Mouse (Mus musculus): ENCODE results near the gene Fads3. TPM values are rescaled to one million over a fixed set of nuclear protein-coding genes. Genes with fewer than 3 reads are reported as not detected.

Gene Fads3
- polyA plus RNA-seq, 1 experiment from 2014 or later = 79.6 TPM

DNA sequence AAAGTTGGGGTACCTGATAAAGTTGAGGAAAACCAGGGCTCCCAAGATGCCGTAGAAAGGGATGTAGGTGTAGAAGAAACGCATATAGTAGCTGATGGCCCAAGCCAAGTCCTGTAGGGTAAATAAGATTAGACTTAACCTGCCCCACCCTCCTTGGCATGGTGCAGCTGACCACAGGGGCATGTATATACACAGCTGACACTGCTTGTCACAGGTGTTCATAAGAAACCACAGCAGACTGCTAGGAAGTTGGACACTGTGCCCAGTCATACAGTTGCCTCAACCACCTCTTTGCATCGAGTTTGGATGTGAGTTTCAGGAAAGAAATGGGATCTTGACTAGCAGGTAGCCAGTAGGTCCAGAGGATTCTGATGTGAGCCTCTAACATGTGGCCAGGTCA lies 25.1 kb downstream of the Fads3 start:
- no peak for DNase-seq (ENCODE audit: low spot score)
- Histone ChIP-seq H3K9ac (replicated peaks; ENCODE audit: low read depth) (no peak overlapping the region), H3K4me1 (ENCODE audit: insufficient read depth, low read depth, low read length) (peaks cover 11% of the 10 kb centered on the region), H3K36me3 (ENCODE audit: insufficient read depth, low read length) (no peaks in the 10 kb centered on the region), H3K27me3 (replicated peaks; ENCODE audit: insufficient read depth, low read length) (no peaks in the 10 kb centered on the region), H3K4me3 (ENCODE audit: low read depth, low read length) (no peak overlapping the region), H3K9me3 (ENCODE audit: low read length) (no peaks in the 10 kb centered on the region), H3K4me2 (replicated peaks; ENCODE audit: low read depth, low read length) (no peak overlapping the region), H3K27ac (ENCODE audit: low read length) (no peak overlapping the region)
- WGBS = 93% methylated on average over 3 of the region's 3 CpGs
- no peak for ATAC-seq
- TF ChIP-seq CTCF (IDR thresholded peaks at IDR 0.05) (no peak), EP300 (IDR thresholded peaks at IDR 0.05) (no peak)

DNA sequence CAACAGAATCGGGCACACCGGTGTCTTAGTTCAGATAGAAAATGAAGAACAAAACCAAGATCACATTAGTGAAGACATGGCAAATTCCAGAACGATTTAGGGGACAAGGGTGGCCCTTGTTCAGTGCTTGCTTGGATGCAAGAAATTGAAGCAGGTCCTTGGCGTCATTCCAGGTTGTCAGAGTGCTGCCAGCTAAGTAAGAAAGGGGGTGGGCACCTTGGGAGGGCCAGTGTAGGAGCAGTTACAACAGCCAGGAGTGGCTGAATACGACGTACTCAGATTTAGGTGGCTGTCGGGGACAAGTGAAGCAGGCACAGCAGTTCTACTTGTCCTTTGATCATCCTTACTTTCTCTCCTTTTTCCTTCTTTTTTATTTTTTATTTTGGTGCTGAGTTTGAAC lies 26.3 kb downstream of the Fads3 start:
- 60% methylated on average over 7 of the region's 7 CpGs for WGBS
- H3K4me3 ChIP-seq (ENCODE audit: low read depth, low read length) = no peak overlapping the region
- H3K9ac ChIP-seq (replicated peaks; ENCODE audit: low read depth) = no peak overlapping the region
- H3K27ac ChIP-seq (ENCODE audit: low read length) = no peak overlapping the region
- ATAC-seq = no peak
- H3K36me3 ChIP-seq (ENCODE audit: insufficient read depth, low read length) = no peaks in the 10 kb centered on the region
- TF ChIP-seq CTCF (IDR thresholded peaks at IDR 0.05) (no peak), EP300 (IDR thresholded peaks at IDR 0.05) (no peak)
- H3K9me3 ChIP-seq (ENCODE audit: low read length) = no peaks in the 10 kb centered on the region
- H3K4me2 ChIP-seq (replicated peaks; ENCODE audit: low read depth, low read length) = no peak overlapping the region
- DNase-seq (ENCODE audit: low spot score) = peak; percentile 52
- H3K27me3 ChIP-seq (replicated peaks; ENCODE audit: insufficient read depth, low read length) = no peaks in the 10 kb centered on the region
- H3K4me1 ChIP-seq (ENCODE audit: insufficient read depth, low read depth, low read length) = peaks cover 11% of the 10 kb centered on the region

DNA sequence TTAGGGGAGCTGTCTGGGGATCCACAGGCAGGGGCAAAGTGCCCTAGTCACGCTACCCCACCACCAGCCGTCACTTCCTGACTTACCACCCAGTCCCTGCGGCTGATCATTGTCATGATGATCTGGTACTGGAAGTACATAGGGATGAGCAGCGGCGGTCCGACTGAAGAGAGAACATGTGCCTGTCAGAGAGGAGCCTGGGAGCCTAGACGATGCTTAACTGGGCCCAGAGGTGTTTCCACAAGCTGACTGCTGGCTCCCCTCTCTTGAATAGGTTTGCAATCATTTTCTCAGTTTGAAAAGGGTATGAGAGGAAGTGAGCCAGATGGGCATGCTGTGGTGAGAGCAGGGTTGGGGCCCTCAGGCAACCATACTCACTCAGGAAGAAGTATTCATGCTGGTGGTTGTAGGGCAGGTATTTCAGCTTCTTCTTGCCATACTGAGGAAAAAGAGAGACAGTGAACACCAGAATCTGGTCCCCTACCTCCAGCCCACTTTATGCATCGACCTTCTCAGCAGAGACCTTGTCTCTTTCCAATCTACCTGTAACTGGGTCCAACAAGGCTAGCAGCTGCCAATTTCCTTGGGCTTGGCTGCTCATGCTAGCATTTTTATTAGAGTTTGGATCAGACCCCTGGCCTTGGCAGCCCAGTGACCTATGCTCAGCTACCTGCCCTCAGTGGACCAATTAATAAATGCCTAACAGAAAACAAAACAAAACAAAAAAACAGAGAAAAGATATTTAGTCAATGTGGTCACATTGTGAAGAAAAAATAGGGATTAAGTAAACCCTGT lies 29.0 kb downstream of the Fads3 start:
- no peak for TF ChIP-seq EP300 (IDR thresholded peaks at IDR 0.05)
- no peak for TF ChIP-seq CTCF (IDR thresholded peaks at IDR 0.05)
- H3K4me1 ChIP-seq (ENCODE audit: insufficient read depth, low read depth, low read length) = no peaks in the 10 kb centered on the region
- no peak for DNase-seq (ENCODE audit: low spot score)
- no peaks in the 10 kb centered on the region for H3K36me3 ChIP-seq (ENCODE audit: insufficient read depth, low read length)
- WGBS = 92% methylated on average over 8 of the region's 8 CpGs
- no peak overlapping the region for H3K9ac ChIP-seq (replicated peaks; ENCODE audit: low read depth)
- no peak overlapping the region for H3K27ac ChIP-seq (ENCODE audit: low read length)
- H3K27me3 ChIP-seq (replicated peaks; ENCODE audit: insufficient read depth, low read length) = no peaks in the 10 kb centered on the region
- no peaks in the 10 kb centered on the region for H3K9me3 ChIP-seq (ENCODE audit: low read length)
- H3K4me2 ChIP-seq (replicated peaks; ENCODE audit: low read depth, low read length) = no peak overlapping the region
- no peak overlapping the region for H3K4me3 ChIP-seq (ENCODE audit: low read depth, low read length)
- no peak for ATAC-seq

DNA sequence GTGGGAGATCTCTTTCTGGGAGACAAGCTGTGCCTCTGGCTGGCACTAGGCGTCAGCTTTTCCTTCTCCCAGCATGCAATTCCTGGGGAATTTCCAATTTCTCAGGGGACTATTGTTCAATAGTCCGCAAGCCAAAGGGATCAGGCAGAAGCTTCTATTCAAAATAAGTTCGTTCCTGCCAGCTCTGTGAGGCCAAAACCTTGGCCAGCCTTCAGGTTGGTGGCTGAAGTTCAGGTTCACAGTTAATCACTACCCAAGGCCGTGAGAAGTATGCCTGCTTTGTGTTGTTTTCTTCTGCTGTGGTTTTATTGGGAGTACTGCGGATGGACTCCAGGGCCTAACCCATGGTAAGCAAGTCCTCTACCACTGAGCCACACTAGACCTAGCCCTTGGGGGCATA lies 29.8 kb downstream of the Fads3 start:
- Histone ChIP-seq H3K36me3 (ENCODE audit: insufficient read depth, low read length) (0 out of 2 replicates have a peak, but pooled peaks cover 3% of the 10 kb centered on the region), H3K4me1 (ENCODE audit: insufficient read depth, low read depth, low read length) (no peaks in the 10 kb centered on the region), H3K4me3 (ENCODE audit: low read depth, low read length) (no peak overlapping the region), H3K27ac (ENCODE audit: low read length) (no peak overlapping the region), H3K9me3 (ENCODE audit: low read length) (no peaks in the 10 kb centered on the region), H3K4me2 (replicated peaks; ENCODE audit: low read depth, low read length) (no peak overlapping the region), H3K27me3 (replicated peaks; ENCODE audit: insufficient read depth, low read length) (no peaks in the 10 kb centered on the region), H3K9ac (replicated peaks; ENCODE audit: low read depth) (no peak overlapping the region)
- TF ChIP-seq CTCF (IDR thresholded peaks at IDR 0.05) (0 out of 2 replicates have a peak, but pooled peaks have one; percentile 6), EP300 (IDR thresholded peaks at IDR 0.05) (no peak)
- WGBS = 74% methylated on average over 5 of the region's 5 CpGs
- no peak for DNase-seq (ENCODE audit: low spot score)
- no peak for ATAC-seq

DNA sequence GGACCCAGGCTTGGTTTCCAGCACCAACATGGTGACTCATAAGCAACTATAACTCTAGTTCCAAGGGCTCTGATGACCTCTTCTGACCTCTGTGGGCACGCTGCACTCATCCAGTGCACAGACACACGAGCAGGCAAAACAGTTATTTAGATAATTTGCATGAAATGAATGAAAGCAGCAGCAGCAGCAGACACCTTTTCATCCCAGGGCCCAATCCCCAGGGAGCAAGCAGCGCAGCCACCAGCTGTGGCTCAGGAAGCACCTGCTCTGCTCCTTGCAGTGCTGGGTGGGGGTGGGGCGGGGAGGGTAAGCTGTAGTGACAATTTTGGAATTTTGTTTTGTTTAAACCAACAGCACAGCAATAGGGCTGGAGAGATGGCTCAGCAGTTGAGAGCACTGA lies 30.5 kb downstream of the Fads3 start:
- 0 out of 2 replicates have a peak, but pooled peaks cover 3% of the 10 kb centered on the region for H3K36me3 ChIP-seq (ENCODE audit: insufficient read depth, low read length)

DNA sequence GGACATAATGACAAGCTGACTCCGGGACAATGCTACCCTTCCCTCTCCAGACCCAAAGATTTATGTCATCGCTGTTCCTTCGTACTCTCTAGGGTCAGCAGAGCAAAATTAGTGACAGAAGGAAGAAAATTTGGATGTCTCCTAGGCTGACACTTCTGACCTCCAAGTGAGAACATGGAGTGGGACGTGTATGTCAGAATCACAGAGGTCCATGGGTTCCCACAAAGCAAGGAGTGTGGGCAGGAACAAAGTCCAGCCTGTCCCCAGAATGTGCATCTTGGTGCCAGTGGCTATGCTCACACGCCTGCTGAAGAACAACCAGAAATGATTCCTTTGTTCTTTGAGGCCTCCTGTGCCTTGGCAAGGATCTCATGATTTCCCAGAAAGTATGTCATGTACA lies 31.8 kb downstream of the Fads3 start:
- DNase-seq (ENCODE audit: low spot score) (peak; percentile 52), ATAC-seq (peak; percentile 79)
- Histone ChIP-seq H3K9ac (replicated peaks; ENCODE audit: low read depth) (no peak overlapping the region), H3K27me3 (replicated peaks; ENCODE audit: insufficient read depth, low read length) (no peaks in the 10 kb centered on the region), H3K27ac (ENCODE audit: low read length) (no peak overlapping the region), H3K36me3 (ENCODE audit: insufficient read depth, low read length) (0 out of 2 replicates have a peak, but pooled peaks cover 3% of the 10 kb centered on the region), H3K9me3 (ENCODE audit: low read length) (no peaks in the 10 kb centered on the region), H3K4me2 (replicated peaks; ENCODE audit: low read depth, low read length) (no peak overlapping the region), H3K4me1 (ENCODE audit: insufficient read depth, low read depth, low read length) (no peaks in the 10 kb centered on the region), H3K4me3 (ENCODE audit: low read depth, low read length) (no peak overlapping the region)
- 81% methylated on average over 5 of the region's 5 CpGs for WGBS
- TF ChIP-seq CTCF (IDR thresholded peaks at IDR 0.05) (no peak), EP300 (IDR thresholded peaks at IDR 0.05) (peak; percentile 28)

More for the DNA sequence above, 30.5 kb downstream of the Fads3 start:
- Histone ChIP-seq H3K9me3 (ENCODE audit: low read length) (no peaks in the 10 kb centered on the region), H3K4me3 (ENCODE audit: low read depth, low read length) (no peak overlapping the region), H3K4me2 (replicated peaks; ENCODE audit: low read depth, low read length) (no peak overlapping the region), H3K27ac (ENCODE audit: low read length) (no peak overlapping the region), H3K9ac (replicated peaks; ENCODE audit: low read depth) (no peak overlapping the region), H3K27me3 (replicated peaks; ENCODE audit: insufficient read depth, low read length) (no peaks in the 10 kb centered on the region), H3K4me1 (ENCODE audit: insufficient read depth, low read depth, low read length) (no peaks in the 10 kb centered on the region)
- ATAC-seq (no peak), DNase-seq (ENCODE audit: low spot score) (no peak)
- TF ChIP-seq CTCF (IDR thresholded peaks at IDR 0.05) = no peak
- no peak for TF ChIP-seq EP300 (IDR thresholded peaks at IDR 0.05)
- WGBS = 81% methylated on average over 4 of the region's 4 CpGs

All from lung, postnatal 0 days (tissue).